Mouse (Mus musculus) cerebellum, adult 2 months (tissue): ENCODE data around the gene Nyap1. TPM values are rescaled to one million over a fixed set of nuclear protein-coding genes. Genes with fewer than 3 reads are reported as not detected.
A peak's percentile ranks its signal among the peaks of the same experiment; 100 is the strongest.

Experiments used
- DNase-seq, 2 experiments: peaks; one replicate each; pipeline ENCODE4 v3.0.0; 2021
- H3K27ac ChIP-seq: fragments of 200-500 bp; 2 replicates; pipeline ENCODE4 v1.5.1; 2012; ENCODE audit warnings: low read length, control low read depth, inconsistent platforms; ENCODE audit not compliant: insufficient read depth
- H3K27me3 ChIP-seq: fragments of 200-500 bp; 2 replicates; pipeline ENCODE4 v1.6.1; 2012; ENCODE audit warnings: inconsistent platforms, mild to moderate bottlenecking, low read length, moderate library complexity; ENCODE audit not compliant: control insufficient read depth, insufficient read depth
- H3K4me1 ChIP-seq: fragments of 200-500 bp; 2 replicates; pipeline ENCODE4 v1.6.1; 2011; ENCODE audit warnings: low read length; ENCODE audit not compliant: control insufficient read depth, insufficient read depth
- H3K4me3 ChIP-seq: fragments of 200-500 bp; replicated peaks from 2 replicates; pipeline ENCODE3; 2011; ENCODE audit warnings: mild to moderate bottlenecking, low read depth, low read length, control low read depth; ENCODE audit not compliant: insufficient read depth
- CTCF ChIP-seq: fragments of 200-500 bp; IDR thresholded peaks from 2 replicates; pipeline ENCODE4 v1.5.1; 2011; ENCODE audit warnings: low read depth, mild to moderate bottlenecking, control low read depth, low read length, moderate library complexity, borderline replicate concordance; ENCODE audit not compliant: insufficient read depth
- POLR2A ChIP-seq: fragments of 200-500 bp; IDR thresholded peaks from 2 replicates; pipeline ENCODE4 v1.6.1; 2011; ENCODE audit warnings: low read length, control low read depth, borderline replicate concordance; ENCODE audit not compliant: insufficient read depth
- whole genome bisulfite sequencing: fragments of 180-500 bp; shearing (Covaris S2); methylation state at CpG from one replicate; pipeline ENCODE4 v1.1.7; 2018; 5-methylcytosine and 5-hydroxymethylcytosine counted together
- polyA plus RNA-seq: library from polyadenylated mRNA; depleted of rRNA; stranded (reverse); fragments of >200 nt; gene quantifications from 2 replicates; pipeline ENCODE4 v1.2.3, GENCODE M21; 2012

Nyap1 gene
- polyA plus RNA-seq, 1 experiment: 60.7 TPM

DNA sequence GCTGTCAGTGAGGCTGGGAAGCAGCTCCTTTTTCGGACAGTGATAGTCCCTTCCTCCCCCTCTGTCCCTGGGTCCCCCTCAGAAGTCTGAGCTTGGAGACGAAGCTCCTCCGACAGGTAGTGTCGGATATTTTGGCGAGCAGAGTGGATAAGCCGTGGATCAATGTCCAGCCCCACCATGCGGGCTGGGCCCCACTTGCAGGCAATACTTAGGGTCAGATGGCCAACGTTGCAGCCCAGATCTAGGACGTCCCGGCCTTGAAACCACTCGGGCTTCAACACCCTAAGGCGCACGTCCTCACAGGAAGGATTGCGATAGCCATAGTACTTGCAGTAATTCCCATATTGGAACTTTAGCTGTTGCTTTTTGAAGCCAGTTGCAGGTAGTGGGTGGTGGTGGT lies 43.1 kb upstream of the Nyap1 start:
- Histone ChIP-seq H3K4me1 (peaks cover 16% of the 10 kb centered on the region), H3K4me3 (peak overlapping the region; percentile 92), H3K27me3 (no peaks in the 10 kb centered on the region), H3K27ac (no peak overlapping the region)
- TF ChIP-seq CTCF (no peak), POLR2A (no peak)
- DNase-seq: peak; percentile 31 to 32
- WGBS: 51% methylated on average over 14 of the region's 14 CpGs

- WGBS: 31% methylated on average over 9 of the region's 9 CpGs
- DNase-seq: peak in 1 of 2 experiments; percentile 20
- H3K27me3 ChIP-seq: no peaks in the 10 kb centered on the region
- peak overlapping the region; percentile 92 for H3K4me3 ChIP-seq
- H3K27ac ChIP-seq: no peak overlapping the region
- H3K4me1 ChIP-seq: peaks cover 16% of the 10 kb centered on the region
- TF ChIP-seq POLR2A (no peak), CTCF (no peak)
Observed at GRCm38 (mm10) chr5:137783901-137784540, 42.6 kb upstream of the Nyap1 start.

DNA sequence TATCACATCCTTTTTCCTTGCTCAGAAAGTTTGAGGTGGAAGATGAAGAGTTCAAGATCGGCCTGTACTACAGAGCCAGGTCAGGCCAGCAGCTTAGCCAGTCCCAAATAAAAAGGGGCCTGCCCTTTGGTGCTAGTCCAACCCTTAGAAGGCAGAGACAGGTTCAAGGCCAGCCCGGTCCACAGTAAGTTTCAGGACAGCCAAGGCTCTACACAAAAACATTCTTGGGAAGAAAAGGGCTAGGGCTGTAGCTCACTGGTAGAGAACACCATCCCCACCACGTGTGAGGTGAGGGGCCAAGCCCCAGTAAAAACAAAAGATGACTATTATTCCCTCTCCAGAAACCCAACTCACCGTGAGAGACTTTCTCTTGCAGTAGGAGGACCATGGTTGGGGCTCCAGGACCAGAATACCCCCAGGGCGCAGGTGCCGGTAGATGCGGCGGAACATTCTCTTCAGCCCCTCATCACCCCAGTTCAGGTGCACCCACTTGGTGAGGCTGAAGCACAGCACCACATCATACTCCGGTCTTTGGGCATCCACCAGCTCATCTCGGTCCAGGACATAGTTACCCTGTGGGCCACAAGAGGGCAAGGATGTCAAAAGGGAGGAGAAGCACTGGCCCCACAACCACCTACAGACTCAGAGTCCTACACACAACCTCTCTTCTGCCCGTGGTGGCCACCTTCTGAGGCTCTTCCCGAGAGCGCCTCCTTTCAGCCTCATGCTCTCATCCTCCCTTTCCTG lies 41.5 kb upstream of the Nyap1 start:
- Histone ChIP-seq H3K4me3 (no peak overlapping the region), H3K4me1 (peaks cover 16% of the 10 kb centered on the region), H3K27ac (no peak overlapping the region), H3K27me3 (no peaks in the 10 kb centered on the region)
- no peak for TF ChIP-seq POLR2A
- no peak for TF ChIP-seq CTCF
- peak in 1 of 2 experiments; percentile 17 for DNase-seq
- 68% methylated on average over 13 of the region's 13 CpGs for WGBS

DNA sequence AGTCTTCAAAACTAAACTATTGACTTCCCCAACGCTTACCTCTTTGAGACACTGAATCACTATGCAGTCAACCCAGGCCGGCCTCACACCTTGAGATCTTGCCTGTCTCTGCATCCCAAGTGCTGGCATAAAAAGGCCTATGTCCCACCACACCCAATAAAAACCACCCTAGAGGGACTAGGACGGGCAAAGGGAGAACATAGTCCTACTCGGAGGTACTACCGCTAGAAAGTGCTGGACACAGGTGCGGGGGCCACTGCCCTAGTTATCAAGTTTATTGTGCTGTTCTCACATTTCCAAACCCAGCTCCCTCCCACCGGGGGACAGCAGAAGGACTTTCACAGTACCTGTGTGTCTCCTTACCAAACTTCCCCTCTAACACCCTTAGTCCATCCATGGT lies 40.3 kb upstream of the Nyap1 start:
- Histone ChIP-seq H3K4me1 (peaks cover 16% of the 10 kb centered on the region), H3K4me3 (no peak overlapping the region), H3K27me3 (no peaks in the 10 kb centered on the region), H3K27ac (no peak overlapping the region)
- WGBS: 88% methylated on average over 7 of the region's 7 CpGs
- no peak for DNase-seq
- TF ChIP-seq POLR2A (no peak), CTCF (no peak)

- peaks cover 7% of the 10 kb centered on the region for H3K4me1 ChIP-seq
- WGBS: under 1% methylated on average over 81 of the region's 83 CpGs
Observed at GRCm38 (mm10) chr5:137779053-137779933, 37.9 kb upstream of the Nyap1 start.

GRCm38 (mm10) chr5:137778635-137779034 lies 37.2 kb upstream of the Nyap1 start, which contains the start of gene Ppp1r35:
TSS of gene Ppp1r35 (plus strand) at chr5:137778849.
- peak within 1 kb of the TSS; percentile 16 for H3K27ac ChIP-seq
- peak within 1 kb of the TSS; percentile 77 for H3K4me3 ChIP-seq
- under 1% methylated on average over 31 of the region's 31 CpGs for WGBS

More at GRCm38 (mm10) chr5:137779053-137779933, 37.9 kb upstream of the Nyap1 start:
- TF ChIP-seq CTCF (no peak), POLR2A (no peak)
- Histone ChIP-seq H3K27ac (peak overlapping the region; percentile 16), H3K4me3 (peak overlapping the region; percentile 77), H3K27me3 (no peaks in the 10 kb centered on the region)
- DNase-seq: peak; percentile 46 to 48

GRCm38 (mm10) chr5:137777267-137777845 lies 35.9 kb upstream of the Nyap1 start:
- H3K27me3 ChIP-seq: no peaks in the 10 kb centered on the region
- H3K4me3 ChIP-seq: no peak overlapping the region
- no peak overlapping the region for H3K27ac ChIP-seq
- no peak for DNase-seq
- WGBS: 80% methylated on average over 7 of the region's 7 CpGs
- TF ChIP-seq POLR2A: no peak
- no peak for TF ChIP-seq CTCF
- H3K4me1 ChIP-seq: no peaks in the 10 kb centered on the region

More at GRCm38 (mm10) chr5:137778635-137779034, 37.2 kb upstream of the Nyap1 start, which contains the start of gene Ppp1r35:
- TF ChIP-seq POLR2A: peak; percentile 41; the same call in 1 of the 2 replicates
- no peak for TF ChIP-seq CTCF
- no peaks in the 10 kb centered on the region for H3K27me3 ChIP-seq
- peaks cover 3% of the 10 kb centered on the region; the same call in 1 of the 2 replicates for H3K4me1 ChIP-seq
- peak; percentile 97 to 98 for DNase-seq
